Mouse (Mus musculus) midbrain, embryonic 15.5 days (tissue): ENCODE measurements around the gene Gpr108. TPM values are rescaled to one million over a fixed set of nuclear protein-coding genes. Genes with fewer than 3 reads are reported as not detected.

ENCODE experiments used
- ATAC-seq: fragments of 200-750 bp; cut with Nextera tagmentation; replicated peaks from 2 replicates; pipeline ENCODE4 v1.8.0; 2017; ENCODE audit warnings: moderate TSS enrichment
- H3K27ac ChIP-seq: fragments of 300-500 bp; sonication (generic); 2 replicates; pipeline ENCODE4 v1.5.1; 2015; ENCODE audit warnings: mild to moderate bottlenecking, inconsistent platforms
- H3K27me3 ChIP-seq: fragments of 300-500 bp; sonication (generic); replicated peaks from 2 replicates; pipeline ENCODE4 v1.6.1; 2015; ENCODE audit warnings: inconsistent platforms
- H3K36me3 ChIP-seq: fragments of 300-500 bp; sonication (generic); replicated peaks from 2 replicates; pipeline ENCODE4 v1.6.1; 2015; ENCODE audit warnings: inconsistent platforms
- H3K4me1 ChIP-seq: fragments of 300-500 bp; sonication (generic); 2 replicates; pipeline ENCODE4 v1.6.1; 2015; ENCODE audit warnings: inconsistent platforms
- H3K4me2 ChIP-seq: fragments of 300-500 bp; sonication (generic); 2 replicates; pipeline ENCODE4 v1.6.1; 2015; ENCODE audit warnings: inconsistent platforms, mild to moderate bottlenecking, moderate library complexity
- H3K4me3 ChIP-seq: fragments of 300-500 bp; sonication (generic); 2 replicates; pipeline ENCODE4 v1.5.1; 2015; ENCODE audit warnings: mild to moderate bottlenecking, inconsistent platforms
- H3K9ac ChIP-seq: fragments of 300-500 bp; sonication (generic); 2 replicates; pipeline ENCODE4 v1.6.1; 2015; ENCODE audit warnings: mild to moderate bottlenecking, inconsistent platforms
- H3K9me3 ChIP-seq: fragments of 300-500 bp; sonication (generic); 2 replicates; pipeline ENCODE4 v1.6.1; 2016; ENCODE audit warnings: inconsistent platforms
- WGBS: fragments of 180-500 bp; shearing (Covaris S2); methylation state at CpG from one replicate; pipeline ENCODE4 v1.1.7; 2015; ENCODE audit warnings: mixed read lengths; 5-methylcytosine and 5-hydroxymethylcytosine counted together
- polyA plus RNA-seq: library from polyadenylated mRNA; unstranded; fragments of >200 nt; fragmentation: Nextera tagmentation; extraction: Ambion mirVana; gene quantifications from 2 replicates; pipeline ENCODE4 v1.2.1, GENCODE M21; 2015

The Gpr108 gene
- polyA plus RNA-seq, 1 experiment from 2014 or later, result 22.7 TPM

- H3K4me3 ChIP-seq, result no peak overlapping the region
- H3K9me3 ChIP-seq, result no peaks in the 10 kb centered on the region
- H3K4me1 ChIP-seq, result peaks cover 6% of the 10 kb centered on the region; the same call in 1 of the 2 replicates
- H3K4me2 ChIP-seq, result no peak overlapping the region
- H3K36me3 ChIP-seq, result no peaks in the 10 kb centered on the region
- H3K27ac ChIP-seq, result no peak overlapping the region
- 75% methylated on average over 12 of the region's 12 CpGs for WGBS
- no peak overlapping the region for H3K9ac ChIP-seq
- ATAC-seq, result no peak
- no peaks in the 10 kb centered on the region for H3K27me3 ChIP-seq
Observed at GRCm38 (mm10) chr17:57218335-57218900, 29.8 kb downstream of the Gpr108 start.

GRCm38 (mm10) chr17:57214676-57215387 lies 33.4 kb downstream of the Gpr108 start:
- no peak overlapping the region for H3K9ac ChIP-seq

GRCm38 (mm10) chr17:57211501-57211900 lies 36.7 kb downstream of the Gpr108 start:
- whole genome bisulfite sequencing, result 70% methylated on average over 9 of the region's 9 CpGs
- Histone ChIP-seq H3K36me3 (no peaks in the 10 kb centered on the region), H3K4me2 (no peak overlapping the region), H3K27me3 (no peaks in the 10 kb centered on the region), H3K27ac (no peak overlapping the region), H3K9me3 (no peaks in the 10 kb centered on the region), H3K4me1 (peaks cover 4% of the 10 kb centered on the region; the same call in 1 of the 2 replicates), H3K4me3 (no peak overlapping the region), H3K9ac (no peak overlapping the region)
- ATAC-seq, result no peak

More at GRCm38 (mm10) chr17:57214676-57215387, 33.4 kb downstream of the Gpr108 start:
- peaks cover 6% of the 10 kb centered on the region; the same call in 1 of the 2 replicates for H3K4me1 ChIP-seq
- 0 out of 2 replicates have a peak overlapping the region, but pooled peaks have one; percentile 34 for H3K27ac ChIP-seq
- H3K36me3 ChIP-seq, result no peaks in the 10 kb centered on the region
- no peaks in the 10 kb centered on the region for H3K27me3 ChIP-seq
- no peaks in the 10 kb centered on the region for H3K9me3 ChIP-seq
- H3K4me3 ChIP-seq, result peak overlapping the region; percentile 17; the same call in 1 of the 2 replicates
- peak; percentile 93 for ATAC-seq
- H3K4me2 ChIP-seq, result peak overlapping the region; percentile 37
- 48% methylated on average over 13 of the region's 13 CpGs for WGBS

GRCm38 (mm10) chr17:57209330-57209729 lies 38.9 kb downstream of the Gpr108 start:
- no peak overlapping the region for H3K4me3 ChIP-seq
- H3K4me2 ChIP-seq, result no peak overlapping the region
- no peak overlapping the region for H3K9ac ChIP-seq
- ATAC-seq, result no peak
- no peaks in the 10 kb centered on the region for H3K4me1 ChIP-seq
- no peaks in the 10 kb centered on the region for H3K36me3 ChIP-seq
- WGBS, result 84% methylated on average over 4 of the region's 4 CpGs
- H3K27ac ChIP-seq, result no peak overlapping the region
- H3K9me3 ChIP-seq, result no peaks in the 10 kb centered on the region
- no peaks in the 10 kb centered on the region for H3K27me3 ChIP-seq

GRCm38 (mm10) chr17:57207938-57208337 lies 40.3 kb downstream of the Gpr108 start:
- WGBS, result 93% methylated on average over 3 of the region's 3 CpGs
- Histone ChIP-seq H3K9ac (no peak overlapping the region), H3K36me3 (no peaks in the 10 kb centered on the region), H3K27ac (no peak overlapping the region), H3K4me2 (no peak overlapping the region), H3K27me3 (no peaks in the 10 kb centered on the region), H3K9me3 (no peaks in the 10 kb centered on the region), H3K4me1 (no peaks in the 10 kb centered on the region), H3K4me3 (no peak overlapping the region)
- ATAC-seq, result no peak

GRCm38 (mm10) chr17:57201841-57202724 lies 46.2 kb downstream of the Gpr108 start:
- 86% methylated on average over 9 of the region's 10 CpGs for WGBS
- Histone ChIP-seq H3K27ac (no peak overlapping the region), H3K27me3 (no peaks in the 10 kb centered on the region), H3K4me2 (no peak overlapping the region), H3K9ac (no peak overlapping the region), H3K4me1 (no peaks in the 10 kb centered on the region), H3K4me3 (no peak overlapping the region), H3K36me3 (no peaks in the 10 kb centered on the region), H3K9me3 (no peaks in the 10 kb centered on the region)
- ATAC-seq, result no peak

GRCm38 (mm10) chr17:57198252-57198651 lies 50.0 kb downstream of the Gpr108 start:
- H3K4me1 ChIP-seq, result no peaks in the 10 kb centered on the region
- H3K4me2 ChIP-seq, result no peak overlapping the region
- H3K4me3 ChIP-seq, result no peak overlapping the region
- H3K27ac ChIP-seq, result no peak overlapping the region
- WGBS, result 78% methylated on average over 3 of the region's 3 CpGs
- no peak overlapping the region for H3K9ac ChIP-seq
- ATAC-seq, result no peak
- H3K36me3 ChIP-seq, result no peaks in the 10 kb centered on the region
- no peaks in the 10 kb centered on the region for H3K9me3 ChIP-seq
- no peaks in the 10 kb centered on the region for H3K27me3 ChIP-seq

- WGBS, result 80% methylated on average over 8 of the region's 8 CpGs
Observed at GRCm38 (mm10) chr17:57195326-57196010, 52.8 kb downstream of the Gpr108 start.

GRCm38 (mm10) chr17:57194771-57195170 lies 53.5 kb downstream of the Gpr108 start:
- no peak for ATAC-seq
- no peaks in the 10 kb centered on the region for H3K9me3 ChIP-seq
- H3K27ac ChIP-seq, result no peak overlapping the region
- no peak overlapping the region for H3K4me2 ChIP-seq
- WGBS, result 84% methylated on average over 3 of the region's 3 CpGs
- H3K27me3 ChIP-seq, result no peaks in the 10 kb centered on the region
- no peak overlapping the region for H3K4me3 ChIP-seq
- no peaks in the 10 kb centered on the region for H3K36me3 ChIP-seq
- no peaks in the 10 kb centered on the region for H3K4me1 ChIP-seq
- H3K9ac ChIP-seq, result no peak overlapping the region

More at GRCm38 (mm10) chr17:57195326-57196010, 52.8 kb downstream of the Gpr108 start:
- ATAC-seq, result no peak
- Histone ChIP-seq H3K27me3 (no peaks in the 10 kb centered on the region), H3K36me3 (no peaks in the 10 kb centered on the region), H3K4me3 (no peak overlapping the region), H3K9me3 (no peaks in the 10 kb centered on the region), H3K9ac (no peak overlapping the region), H3K4me1 (no peaks in the 10 kb centered on the region), H3K4me2 (no peak overlapping the region), H3K27ac (no peak overlapping the region)

GRCm38 (mm10) chr17:57194041-57194507 lies 54.2 kb downstream of the Gpr108 start, which contains the start of gene Tnfsf14:
Tnfsf14 (minus strand) TSS chr17:57194177.
- no peak for ATAC-seq
- H3K4me2 ChIP-seq, result no peak within 1 kb of the TSS
- H3K9ac ChIP-seq, result no peak within 1 kb of the TSS
- no peaks in the 10 kb centered on the region for H3K36me3 ChIP-seq
- no peaks in the 10 kb centered on the region for H3K27me3 ChIP-seq
- no peaks in the 10 kb centered on the region for H3K9me3 ChIP-seq
- no peaks in the 10 kb centered on the region for H3K4me1 ChIP-seq
- WGBS, result 83% methylated on average over 11 of the region's 11 CpGs
- no peak within 1 kb of the TSS for H3K4me3 ChIP-seq
- H3K27ac ChIP-seq, result no peak within 1 kb of the TSS

GRCm38 (mm10) chr17:57188510-57189192 lies 59.6 kb downstream of the Gpr108 start:
- Histone ChIP-seq H3K27me3 (no peaks in the 10 kb centered on the region), H3K9ac (no peak overlapping the region), H3K4me2 (no peak overlapping the region), H3K27ac (no peak overlapping the region), H3K36me3 (no peaks in the 10 kb centered on the region), H3K4me3 (no peak overlapping the region), H3K4me1 (no peaks in the 10 kb centered on the region), H3K9me3 (no peaks in the 10 kb centered on the region)
- 88% methylated on average over 12 of the region's 12 CpGs for WGBS
- no peak for ATAC-seq
